Mouse (Mus musculus): Measurements from ENCODE around the gene Ilkap. TPM values are rescaled to one million over a fixed set of nuclear protein-coding genes. Genes with fewer than 3 reads are reported as not detected.

Gene Ilkap
- total and polyA plus RNA-seq, 2 experiments from 2014 or later: 58.5 to 116 TPM

GRCm38 (mm10) chr1:91419862-91420600, 21.4 kb upstream of the Ilkap start:
- Histone ChIP-seq H3K4me1 (ENCODE audit: insufficient read depth, low read length) (no peaks in the 10 kb centered on the region), H3K4me3 (ENCODE audit: low read depth, low read length) (no peak overlapping the region), H3K36me3 (ENCODE audit: insufficient read depth, low read length) (peaks cover 50% of the 10 kb centered on the region; the same call in 1 of the 2 replicates), H3K9ac (replicated peaks; ENCODE audit: low read length, poor library complexity, severe bottlenecking) (no peak overlapping the region), H3K9me3 (ENCODE audit: low read length) (no peaks in the 10 kb centered on the region), H3K27ac (ENCODE audit: low read depth, low read length) (no peak overlapping the region), H3K4me2 (ENCODE audit: low read depth, low read length, poor library complexity, severe bottlenecking) (no peak overlapping the region), H3K27me3 (ENCODE audit: insufficient read depth, low read length) (no peaks in the 10 kb centered on the region)
- TF ChIP-seq CTCF (IDR thresholded peaks at IDR 0.05): no peak
- no peak for DNase-seq (ENCODE audit: low spot score)
- 74% methylated on average over 10 of the region's 10 CpGs for WGBS
- no peak for ATAC-seq (ENCODE audit: low FRiP score)

- DNase-seq (ENCODE audit: low spot score) (no peak), ATAC-seq (ENCODE audit: low FRiP score) (no peak)
- no peaks in the 10 kb centered on the region for H3K9me3 ChIP-seq (ENCODE audit: low read length)
- no peak overlapping the region for H3K4me3 ChIP-seq (ENCODE audit: low read depth, low read length)
- H3K4me1 ChIP-seq (ENCODE audit: insufficient read depth, low read length): no peaks in the 10 kb centered on the region
- H3K4me2 ChIP-seq (ENCODE audit: low read depth, low read length, poor library complexity, severe bottlenecking): no peak overlapping the region
- peaks cover 40% of the 10 kb centered on the region; the same call in 1 of the 2 replicates for H3K36me3 ChIP-seq (ENCODE audit: insufficient read depth, low read length)
- WGBS: 77% methylated on average over 1 of the region's 1 CpGs
- no peak overlapping the region for H3K27ac ChIP-seq (ENCODE audit: low read depth, low read length)
- TF ChIP-seq CTCF (IDR thresholded peaks at IDR 0.05): no peak
- no peaks in the 10 kb centered on the region for H3K27me3 ChIP-seq (ENCODE audit: insufficient read depth, low read length)
- no peak overlapping the region for H3K9ac ChIP-seq (replicated peaks; ENCODE audit: low read length, poor library complexity, severe bottlenecking)
These were observed 19.4 kb upstream of the Ilkap start for GRCm38 (mm10) chr1:91417991-91418390.

- no peaks in the 10 kb centered on the region for H3K9me3 ChIP-seq (ENCODE audit: low read length)
- ATAC-seq (ENCODE audit: low FRiP score): no peak
- peaks cover 9% of the 10 kb centered on the region for H3K4me1 ChIP-seq (ENCODE audit: insufficient read depth, low read length)
- H3K9ac ChIP-seq (replicated peaks; ENCODE audit: low read length, poor library complexity, severe bottlenecking): no peak overlapping the region
- 27% methylated on average over 5 of the region's 5 CpGs for WGBS
- H3K4me3 ChIP-seq (ENCODE audit: low read depth, low read length): no peak overlapping the region
- no peak overlapping the region for H3K27ac ChIP-seq (ENCODE audit: low read depth, low read length)
- TF ChIP-seq CTCF (IDR thresholded peaks at IDR 0.05): no peak
- no peak overlapping the region for H3K4me2 ChIP-seq (ENCODE audit: low read depth, low read length, poor library complexity, severe bottlenecking)
- H3K36me3 ChIP-seq (ENCODE audit: insufficient read depth, low read length): peaks cover 26% of the 10 kb centered on the region; the same call in 1 of the 2 replicates
- H3K27me3 ChIP-seq (ENCODE audit: insufficient read depth, low read length): no peaks in the 10 kb centered on the region
- DNase-seq (ENCODE audit: low spot score): peak; percentile 30
These were observed 16.7 kb upstream of the Ilkap start for GRCm38 (mm10) chr1:91415311-91415710.

- H3K4me2 ChIP-seq (ENCODE audit: low read depth, low read length, poor library complexity, severe bottlenecking): 0 out of 2 replicates have a peak overlapping the region, but pooled peaks have one; percentile 97
- H3K36me3 ChIP-seq (ENCODE audit: insufficient read depth, low read length): peaks cover 22% of the 10 kb centered on the region; the same call in 1 of the 2 replicates
- H3K9ac ChIP-seq (replicated peaks; ENCODE audit: low read length, poor library complexity, severe bottlenecking): no peak overlapping the region
- DNase-seq (ENCODE audit: low spot score) (peak; percentile 46), ATAC-seq (ENCODE audit: low FRiP score) (no peak)
- no peak for TF ChIP-seq CTCF (IDR thresholded peaks at IDR 0.05)
- H3K27ac ChIP-seq (ENCODE audit: low read depth, low read length): peak overlapping the region; percentile 88; the same call in 1 of the 2 replicates
- no peaks in the 10 kb centered on the region for H3K9me3 ChIP-seq (ENCODE audit: low read length)
- WGBS: 24% methylated on average over 4 of the region's 4 CpGs
- peaks cover 9% of the 10 kb centered on the region for H3K4me1 ChIP-seq (ENCODE audit: insufficient read depth, low read length)
- no peak overlapping the region for H3K4me3 ChIP-seq (ENCODE audit: low read depth, low read length)
- no peaks in the 10 kb centered on the region for H3K27me3 ChIP-seq (ENCODE audit: insufficient read depth, low read length)
These were observed 16.3 kb upstream of the Ilkap start for GRCm38 (mm10) chr1:91414903-91415302.

- Histone ChIP-seq H3K27ac (ENCODE audit: low read depth, low read length) (peak within 1 kb of the TSS; percentile 88), H3K4me2 (ENCODE audit: low read depth, low read length, poor library complexity, severe bottlenecking) (peak within 1 kb of the TSS; percentile 97), H3K4me1 (ENCODE audit: insufficient read depth, low read length) (peaks cover 9% of the 10 kb centered on the region), H3K27me3 (ENCODE audit: insufficient read depth, low read length) (no peaks in the 10 kb centered on the region), H3K4me3 (ENCODE audit: low read depth, low read length) (peak within 1 kb of the TSS; percentile 66), H3K9ac (replicated peaks; ENCODE audit: low read length, poor library complexity, severe bottlenecking) (peak within 1 kb of the TSS; percentile 81), H3K36me3 (ENCODE audit: insufficient read depth, low read length) (peaks cover 16% of the 10 kb centered on the region; the same call in 1 of the 2 replicates), H3K9me3 (ENCODE audit: low read length) (no peaks in the 10 kb centered on the region)
- ATAC-seq (ENCODE audit: low FRiP score) (peak; percentile 55), DNase-seq (ENCODE audit: low spot score) (peak; percentile 95)
- TF ChIP-seq CTCF (IDR thresholded peaks at IDR 0.05): no peak
- WGBS: under 1% methylated on average over 33 of the region's 39 CpGs
These were observed 15.4 kb upstream of the Ilkap start, which contains the start of gene Hes6 for GRCm38 (mm10) chr1:91413898-91414594. Gene Hes6 (minus strand): TSS chr1:91414038.

- peak overlapping the region; percentile 66 for H3K4me3 ChIP-seq (ENCODE audit: low read depth, low read length)
- DNase-seq (ENCODE audit: low spot score) (no peak), ATAC-seq (ENCODE audit: low FRiP score) (no peak)
- peak overlapping the region; percentile 97 for H3K4me2 ChIP-seq (ENCODE audit: low read depth, low read length, poor library complexity, severe bottlenecking)
- peak overlapping the region; percentile 81; the same call in 1 of the 2 replicates for H3K9ac ChIP-seq (replicated peaks; ENCODE audit: low read length, poor library complexity, severe bottlenecking)
- H3K27me3 ChIP-seq (ENCODE audit: insufficient read depth, low read length): no peaks in the 10 kb centered on the region
- H3K27ac ChIP-seq (ENCODE audit: low read depth, low read length): peak overlapping the region; percentile 88
- no peaks in the 10 kb centered on the region for H3K9me3 ChIP-seq (ENCODE audit: low read length)
- 0% methylated on average over 14 of the region's 14 CpGs for WGBS
- peaks cover 9% of the 10 kb centered on the region for H3K4me1 ChIP-seq (ENCODE audit: insufficient read depth, low read length)
- peaks cover 14% of the 10 kb centered on the region; the same call in 1 of the 2 replicates for H3K36me3 ChIP-seq (ENCODE audit: insufficient read depth, low read length)
- TF ChIP-seq CTCF (IDR thresholded peaks at IDR 0.05): no peak
These were observed 14.9 kb upstream of the Ilkap start for GRCm38 (mm10) chr1:91413536-91413897.

All from midbrain, postnatal 0 days (tissue).